ENCODE assay signal across 23 mouse cellular contexts in genomic region chr14:93142076-93142475, GRCm38 (mm10).
A peak's percentile ranks its signal among the peaks of the same experiment; 100 is the strongest.
DNase-seq lines count a peak whose midpoint lies in the region; ATAC-seq lines count a peak whose summit lies in the region.
"Had no signal": no experiment of that assay in that cellular context is flagged by ENCODE, and none has a peak within 500 bp of the region (broad histone marks: within the 10 kb centered on the region; RNA-seq: fewer than 3 reads in every experiment).

No protein-coding gene starts in this region.

- H3K9me3 ChIP-seq in kidney, embryonic 15.5 days (replicated peaks): no peaks in the 10 kb centered on the region
- no peaks in the 10 kb centered on the region for H3K9me3 ChIP-seq in hindbrain, embryonic 12.5 days (replicated peaks)
- H3K9me3 ChIP-seq: embryonic facial prominence, embryonic 12.5 days; limb, embryonic 10.5 days; megakaryocyte, embryonic 14.5 days had no signal

- ATAC-seq in kidney, embryonic 15.5 days (replicated peaks; ENCODE audit: low FRiP score): no peak
- ATAC-seq in hindbrain, embryonic 12.5 days (ENCODE audit: low FRiP score): no peak
- ATAC-seq: CD4-positive, CD25-positive, alpha-beta regulatory T cell, adult 4 months; forebrain, embryonic 14.5 days; inflammation-experienced regulatory T-cells, adult 6 months; liver, postnatal 0 days; Patski had no signal

- H3K4me1 ChIP-seq in kidney, embryonic 15.5 days: no peaks in the 10 kb centered on the region
- no peaks in the 10 kb centered on the region for H3K4me1 ChIP-seq in hindbrain, embryonic 12.5 days
- H3K4me1 ChIP-seq: embryonic facial prominence, embryonic 12.5 days; limb, embryonic 10.5 days; megakaryocyte, embryonic 14.5 days had no signal

- H3K36me3 ChIP-seq in kidney, embryonic 15.5 days: no peaks in the 10 kb centered on the region
- no peaks in the 10 kb centered on the region for H3K36me3 ChIP-seq in hindbrain, embryonic 12.5 days
- H3K36me3 ChIP-seq: embryonic facial prominence, embryonic 12.5 days; limb, embryonic 10.5 days had no signal

- WGBS in kidney, embryonic 15.5 days: 74% methylated on average over 4 of the region's 4 CpGs
- WGBS in hindbrain, embryonic 12.5 days: 86% methylated on average over 4 of the region's 4 CpGs

- no peak overlapping the region for H3K4me2 ChIP-seq in kidney, embryonic 15.5 days
- H3K4me2 ChIP-seq in hindbrain, embryonic 12.5 days (replicated peaks): no peak overlapping the region
- H3K4me2 ChIP-seq: embryonic facial prominence, embryonic 12.5 days had no signal

- no peak overlapping the region for H3K9ac ChIP-seq in kidney, embryonic 15.5 days
- no peak overlapping the region for H3K9ac ChIP-seq in hindbrain, embryonic 12.5 days
- H3K9ac ChIP-seq: embryonic facial prominence, embryonic 12.5 days; liver, postnatal 0 days had no signal

- H3K4me3 ChIP-seq in kidney, embryonic 15.5 days (replicated peaks): no peak overlapping the region
- H3K4me3 ChIP-seq in hindbrain, embryonic 12.5 days: no peak overlapping the region
- H3K4me3 ChIP-seq: embryonic facial prominence, embryonic 12.5 days; erythroblast, embryonic 14.5 days; heart, adult 2 months; left cerebral cortex, adult 2 months; limb, embryonic 10.5 days; megakaryocyte, embryonic 14.5 days had no signal

- H3K27me3 ChIP-seq in kidney, embryonic 15.5 days: no peaks in the 10 kb centered on the region
- no peaks in the 10 kb centered on the region for H3K27me3 ChIP-seq in hindbrain, embryonic 12.5 days
- H3K27me3 ChIP-seq: embryonic facial prominence, embryonic 12.5 days; megakaryocyte, embryonic 14.5 days had no signal

- H3K27ac ChIP-seq in kidney, embryonic 15.5 days: no peak overlapping the region
- no peak overlapping the region for H3K27ac ChIP-seq in hindbrain, embryonic 12.5 days
- H3K27ac ChIP-seq: embryonic facial prominence, embryonic 12.5 days; heart, adult 2 months; kidney, postnatal 0 days; left cerebral cortex, adult 2 months; limb, embryonic 10.5 days had no signal

- DNase-seq in adrenal gland, adult 2 months: peak; percentile 8
- no peak for DNase-seq in adrenal gland, adult 8-10 months
- DNase-seq in kidney, postnatal 4 days: peak; percentile 1 to 20
- DNase-seq in cerebellum, adult 18-20 months: peak; percentile 41 to 51
- peak; percentile 20 to 69 for DNase-seq in cerebellum, postnatal 25 days
- DNase-seq in retina, embryonic 14.5 days (ENCODE audit: low spot score): no peak
- DNase-seq: gastrocnemius, postnatal 25 days; heart, adult 2 months; liver, postnatal 0 days; midbrain, embryonic 14.5 days; thymus, postnatal 4 days had no signal

Comparison
In these comparisons a context has a peak if more than half of its experiments do, and no peak if none do; other contexts are left out.
1. DNase-seq: peak in adrenal gland, adult 2 months (single experiment), kidney, postnatal 4 days (2 of 2), cerebellum, adult 18-20 months (2 of 2) and cerebellum, postnatal 25 days (2 of 2); none in adrenal gland, adult 8-10 months (single experiment) and retina, embryonic 14.5 days (single experiment).